In the genomic region with DNA sequence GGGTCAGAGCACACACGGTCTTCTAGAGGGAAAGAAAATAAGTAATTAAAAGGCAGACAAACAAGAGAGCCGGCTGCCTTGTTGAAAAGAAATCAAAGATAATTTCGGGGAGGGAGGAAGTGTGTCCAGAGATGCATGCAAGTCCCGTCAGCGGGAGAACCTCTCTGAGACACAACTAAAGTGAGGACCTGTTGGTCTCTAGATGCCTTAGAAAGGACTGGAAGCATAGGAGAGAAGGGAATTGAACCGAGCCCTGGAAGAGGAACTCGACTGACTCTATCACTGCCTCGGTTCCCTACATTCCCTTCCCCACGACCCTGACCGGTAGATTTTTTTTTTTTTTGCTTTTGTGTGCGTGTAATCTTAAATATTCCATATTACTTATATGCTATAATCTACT, we compare ENCODE assay signal across 8 mouse cellular contexts. TPM values are rescaled to one million over a fixed set of nuclear protein-coding genes. Genes with fewer than 3 reads are reported as not detected.
DNase-seq lines count a peak whose midpoint lies in the region; ATAC-seq and TF ChIP-seq lines count a peak whose summit lies in the region.

No protein-coding gene starts in this region.

- H3K36me3 ChIP-seq in kidney, embryonic 15.5 days, result no peaks in the 10 kb centered on the region
- H3K36me3 ChIP-seq in embryonic facial prominence, embryonic 11.5 days (replicated peaks; ENCODE audit: control insufficient read depth, insufficient read depth, low read depth, low read length), result no peaks in the 10 kb centered on the region
- no peaks in the 10 kb centered on the region for H3K36me3 ChIP-seq in intestine, embryonic 14.5 days (ENCODE audit: control insufficient read depth, insufficient read depth, low read length)
- H3K36me3 ChIP-seq in midbrain, postnatal 0 days (ENCODE audit: insufficient read depth, low read length), result no peaks in the 10 kb centered on the region

- WGBS in kidney, embryonic 15.5 days, result 3% methylated on average over 11 of the region's 11 CpGs
- under 1% methylated on average over 11 of the region's 11 CpGs for WGBS in embryonic facial prominence, embryonic 11.5 days
- WGBS in intestine, embryonic 14.5 days, result 7% methylated on average over 11 of the region's 11 CpGs
- 5% methylated on average over 11 of the region's 11 CpGs for WGBS in midbrain, postnatal 0 days

- no peak for ATAC-seq in kidney, embryonic 15.5 days (replicated peaks; ENCODE audit: low FRiP score)
- no peak for ATAC-seq in embryonic facial prominence, embryonic 11.5 days (replicated peaks; ENCODE audit: insufficient number of reproducible peaks, low FRiP score, low TSS enrichment, low read depth)
- no peak for ATAC-seq in intestine, embryonic 14.5 days (replicated peaks; ENCODE audit: low FRiP score, low TSS enrichment, low read depth)
- no peak for ATAC-seq in midbrain, postnatal 0 days (ENCODE audit: low FRiP score)

- no peak for DNase-seq in kidney, postnatal 14 days
- no peak for DNase-seq in embryonic facial prominence, embryonic 11.5 days (ENCODE audit: low spot score)
- DNase-seq in intestine, embryonic 14.5 days (ENCODE audit: low spot score), result no peak
- DNase-seq in midbrain, postnatal 0 days (ENCODE audit: low spot score), result no peak
- no peak for DNase-seq in yolk sac, embryonic 10.5 days (ENCODE audit: low spot score)
- no peak for DNase-seq in gastrocnemius, postnatal 36 days
- DNase-seq in natural killer cell, adult 2 months (ENCODE audit: low spot score in 2 of 2), result no peak

- no peak for TF ChIP-seq CTCF in midbrain, postnatal 0 days (IDR thresholded peaks at IDR 0.05)

- H3K4me1 ChIP-seq in kidney, embryonic 15.5 days, result peaks cover 40% of the 10 kb centered on the region
- peaks cover 2% of the 10 kb centered on the region; the same call in 1 of the 2 replicates for H3K4me1 ChIP-seq in embryonic facial prominence, embryonic 11.5 days (ENCODE audit: control insufficient read depth, insufficient read depth, low read length)
- peaks cover 3% of the 10 kb centered on the region; the same call in 1 of the 2 replicates for H3K4me1 ChIP-seq in intestine, embryonic 14.5 days (replicated peaks; ENCODE audit: control insufficient read depth, insufficient read depth, low read length)
- peaks cover 3% of the 10 kb centered on the region for H3K4me1 ChIP-seq in midbrain, postnatal 0 days (ENCODE audit: insufficient read depth, low read length)

- H3K27ac ChIP-seq in kidney, embryonic 15.5 days, result peak overlapping the region; percentile 94
- no peak overlapping the region; the same call in 1 of the 2 replicates for H3K27ac ChIP-seq in embryonic facial prominence, embryonic 11.5 days (replicated peaks; ENCODE audit: low read depth, low read length)
- no peak overlapping the region for H3K27ac ChIP-seq in intestine, embryonic 14.5 days (ENCODE audit: low read depth)
- peak overlapping the region; percentile 85 for H3K27ac ChIP-seq in midbrain, postnatal 0 days (ENCODE audit: low read depth, low read length)

- intact Hi-C loops in gastrocnemius, postnatal 36 days (cut with DNase I), result no loop called here

- peak overlapping the region; percentile 59 for H3K9ac ChIP-seq in kidney, embryonic 15.5 days
- H3K9ac ChIP-seq in embryonic facial prominence, embryonic 11.5 days (replicated peaks; ENCODE audit: low read length), result no peak overlapping the region
- no peak overlapping the region for H3K9ac ChIP-seq in intestine, embryonic 14.5 days (ENCODE audit: low read length)
- 0 out of 2 replicates have a peak overlapping the region, but pooled peaks have one; percentile 94 for H3K9ac ChIP-seq in midbrain, postnatal 0 days (replicated peaks; ENCODE audit: low read length, poor library complexity, severe bottlenecking)

- H3K9me3 ChIP-seq in kidney, embryonic 15.5 days (replicated peaks), result no peaks in the 10 kb centered on the region
- H3K9me3 ChIP-seq in embryonic facial prominence, embryonic 11.5 days (replicated peaks; ENCODE audit: control insufficient read depth, low read length), result no peaks in the 10 kb centered on the region
- no peaks in the 10 kb centered on the region for H3K9me3 ChIP-seq in intestine, embryonic 14.5 days (ENCODE audit: control insufficient read depth, low read length)
- no peaks in the 10 kb centered on the region for H3K9me3 ChIP-seq in midbrain, postnatal 0 days (ENCODE audit: low read length)

- peak overlapping the region; percentile 77 for H3K4me3 ChIP-seq in kidney, embryonic 15.5 days (replicated peaks)
- H3K4me3 ChIP-seq in embryonic facial prominence, embryonic 11.5 days (ENCODE audit: low read depth, low read length), result peak overlapping the region; percentile 82
- peak overlapping the region; percentile 65 for H3K4me3 ChIP-seq in intestine, embryonic 14.5 days (ENCODE audit: low read depth, low read length)
- peak overlapping the region; percentile 92 for H3K4me3 ChIP-seq in midbrain, postnatal 0 days (ENCODE audit: low read depth, low read length)

- H3K27me3 ChIP-seq in kidney, embryonic 15.5 days, result peaks cover 39% of the 10 kb centered on the region
- no peaks in the 10 kb centered on the region for H3K27me3 ChIP-seq in embryonic facial prominence, embryonic 11.5 days (ENCODE audit: control insufficient read depth, insufficient read depth, low read length)
- peaks cover 24% of the 10 kb centered on the region for H3K27me3 ChIP-seq in intestine, embryonic 14.5 days (replicated peaks; ENCODE audit: control insufficient read depth, insufficient read depth, low read length)
- H3K27me3 ChIP-seq in midbrain, postnatal 0 days (ENCODE audit: insufficient read depth, low read length), result no peaks in the 10 kb centered on the region

- peak overlapping the region; percentile 97 for H3K4me2 ChIP-seq in kidney, embryonic 15.5 days
- H3K4me2 ChIP-seq in embryonic facial prominence, embryonic 11.5 days (ENCODE audit: low read depth, low read length), result peak overlapping the region; percentile 51
- H3K4me2 ChIP-seq in intestine, embryonic 14.5 days (ENCODE audit: low read length), result peak overlapping the region; percentile 94
- H3K4me2 ChIP-seq in midbrain, postnatal 0 days (ENCODE audit: low read depth, low read length, poor library complexity, severe bottlenecking), result peak overlapping the region; percentile 57

RNA-seq across cellular contexts. Expression of a gene that starts 0.8 kb away (rescaled TPM):
- polyA plus RNA-seq in kidney, embryonic 15.5 days (2015; fragmentation: Nextera tagmentation; extraction: Ambion mirVana), result 68.8 and 72.2 TPM in 2 replicates
- 99.3 and 116 TPM in 2 replicates for polyA plus RNA-seq in embryonic facial prominence, embryonic 11.5 days (2014; fragmentation: Nextera tagmentation; extraction: Ambion mirVana)
- polyA plus RNA-seq in intestine, embryonic 14.5 days (2014; fragmentation: Nextera tagmentation; extraction: Ambion mirVana), result 74.7 and 92.6 TPM in 2 replicates
- 200 and 232 TPM in 2 replicates for total RNA-seq in midbrain, postnatal 0 days (2014; rRNA removed)
- 344 and 367 TPM in 2 replicates for polyA plus RNA-seq in midbrain, postnatal 0 days (2015; fragmentation: Nextera tagmentation; extraction: Ambion mirVana)
- 1 to 10 TPM; 2.3 to 3.2 TPM for total RNA-seq in gastrocnemius, postnatal 36 days (2021)

Comparison
In these comparisons a context has a peak if more than half of its experiments do, and no peak if none do; other contexts are left out.
1. H3K27ac ChIP-seq: peak in kidney, embryonic 15.5 days (single experiment) and midbrain, postnatal 0 days (single experiment); none in embryonic facial prominence, embryonic 11.5 days (single experiment) and intestine, embryonic 14.5 days (single experiment).
2. H3K9ac ChIP-seq: peak in kidney, embryonic 15.5 days (single experiment) and midbrain, postnatal 0 days (single experiment); none in embryonic facial prominence, embryonic 11.5 days (single experiment) and intestine, embryonic 14.5 days (single experiment).
3. Peak in every context shown above with its lines, with median percentiles within 50 percentile points of each other: H3K4me2 ChIP-seq and H3K4me3 ChIP-seq.